Mouse (Mus musculus) erythroblast, embryonic 14.5 days (primary cell): Measurements from ENCODE around the gene Zfp1. TPM values are rescaled to one million over a fixed set of nuclear protein-coding genes. Genes with fewer than 3 reads are reported as not detected.

Experiments used
- H3K27me3 ChIP-seq: 2 replicates; pipeline ENCODE4 v1.6.1; 2012; ENCODE audit warnings: inconsistent platforms; ENCODE audit not compliant: control insufficient read depth
- H3K36me3 ChIP-seq: 2 replicates; pipeline ENCODE4 v1.6.1; 2012; ENCODE audit warnings: mild to moderate bottlenecking, inconsistent platforms; ENCODE audit not compliant: control insufficient read depth
- H3K4me1 ChIP-seq: 2 replicates; pipeline ENCODE4 v1.6.1; 2012; ENCODE audit warnings: inconsistent platforms; ENCODE audit not compliant: control insufficient read depth
- H3K4me3 ChIP-seq: replicated peaks from 2 replicates; pipeline ENCODE3; 2012; ENCODE audit warnings: moderate library complexity, mild to moderate bottlenecking, inconsistent platforms
- H3K9me3 ChIP-seq: 2 replicates; pipeline ENCODE4 v1.6.1; 2012; ENCODE audit warnings: low read length, inconsistent platforms, mixed read lengths; ENCODE audit not compliant: control insufficient read depth
- GATA1 ChIP-seq: IDR thresholded peaks from 2 replicates; pipeline ENCODE4 v1.6.1; 2012; ENCODE audit warnings: low read length, inconsistent platforms, mixed read lengths
- TAL1 ChIP-seq: IDR thresholded peaks from 3 replicates; pipeline ENCODE4 v1.6.1; 2012; ENCODE audit warnings: low read length, inconsistent platforms, mixed read lengths
- polyA plus RNA-seq: library from polyadenylated mRNA; stranded (reverse); fragments of >175 nt; gene quantifications from 2 replicates; pipeline ENCODE4 v1.2.3, GENCODE M21; 2012

Gene Zfp1
- polyA plus RNA-seq, 1 experiment = 0.17 TPM

DNA sequence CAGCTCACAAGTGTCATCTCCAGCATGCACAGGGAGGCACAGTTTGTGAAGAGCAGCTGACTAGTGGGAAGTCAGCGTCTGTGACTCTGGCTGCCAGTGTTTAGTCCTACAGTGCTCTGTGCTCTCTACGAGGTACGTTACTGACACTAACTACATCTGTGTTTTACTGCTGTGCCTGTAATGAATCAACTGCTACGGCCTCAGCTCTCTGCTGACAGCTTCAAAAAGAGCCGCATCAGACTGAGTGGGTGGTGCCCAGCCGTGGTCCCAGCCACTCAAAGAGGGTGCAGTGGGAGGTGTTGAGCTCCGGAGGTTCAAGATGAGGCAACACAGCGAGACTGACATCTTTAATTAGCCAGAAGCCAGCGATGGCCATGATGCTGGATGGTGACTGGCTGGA lies 68.9 kb downstream of the Zfp1 start:
- Histone ChIP-seq H3K9me3 (no peaks in the 10 kb centered on the region), H3K36me3 (peaks cover 15% of the 10 kb centered on the region; the same call in 1 of the 2 replicates), H3K4me1 (peaks cover 5% of the 10 kb centered on the region), H3K27me3 (no peaks in the 10 kb centered on the region), H3K4me3 (no peak overlapping the region)
- TF ChIP-seq TAL1 (no peak), GATA1 (no peak)

DNA sequence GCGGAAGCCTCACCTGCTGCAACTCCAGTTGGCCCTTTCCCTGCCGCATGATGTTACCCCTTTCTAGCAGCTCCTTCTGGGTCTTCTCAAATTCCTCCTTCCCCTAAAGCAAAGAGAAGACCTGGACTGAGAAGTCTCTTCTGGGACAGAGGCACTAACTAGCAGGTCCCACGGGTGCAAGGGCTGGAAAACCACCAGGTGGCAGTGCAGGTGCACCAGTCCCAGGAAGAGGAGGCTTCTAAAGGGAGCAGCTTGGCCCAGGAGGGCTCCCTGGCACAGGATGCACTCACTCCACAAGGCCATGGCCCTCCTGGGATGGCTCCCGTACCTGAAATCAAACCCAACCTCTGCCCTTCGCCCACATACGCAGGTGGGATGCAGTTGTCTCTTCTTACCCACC lies 69.4 kb downstream of the Zfp1 start:
- Histone ChIP-seq H3K9me3 (no peaks in the 10 kb centered on the region), H3K4me3 (no peak overlapping the region), H3K4me1 (peaks cover 10% of the 10 kb centered on the region), H3K36me3 (peaks cover 15% of the 10 kb centered on the region; the same call in 1 of the 2 replicates), H3K27me3 (no peaks in the 10 kb centered on the region)
- TF ChIP-seq GATA1 (no peak), TAL1 (no peak)

DNA sequence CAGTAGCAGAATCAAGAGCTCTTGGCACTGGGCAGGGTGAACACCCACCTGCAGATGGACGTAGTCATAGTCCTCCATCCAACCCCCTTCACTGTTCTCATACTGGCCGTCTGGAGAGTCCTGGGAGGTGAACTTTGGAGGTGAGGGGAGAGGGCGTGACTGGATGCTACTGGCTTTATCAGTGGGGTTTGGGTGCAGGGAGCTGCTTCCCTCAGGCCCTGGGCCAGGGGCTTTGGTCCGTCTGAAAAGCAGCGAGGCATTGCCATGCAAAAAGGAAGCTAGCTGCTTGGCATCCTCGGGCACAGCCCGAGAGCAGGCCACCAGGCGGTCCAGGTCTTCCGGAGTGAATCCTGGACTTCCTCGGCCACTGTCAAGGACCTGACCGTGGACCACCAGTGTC lies 70.1 kb downstream of the Zfp1 start:
- Histone ChIP-seq H3K36me3 (peaks cover 15% of the 10 kb centered on the region; the same call in 1 of the 2 replicates), H3K4me1 (peaks cover 16% of the 10 kb centered on the region), H3K27me3 (no peaks in the 10 kb centered on the region), H3K4me3 (no peak overlapping the region), H3K9me3 (no peaks in the 10 kb centered on the region)
- TF ChIP-seq TAL1 = no peak
- no peak for TF ChIP-seq GATA1

DNA sequence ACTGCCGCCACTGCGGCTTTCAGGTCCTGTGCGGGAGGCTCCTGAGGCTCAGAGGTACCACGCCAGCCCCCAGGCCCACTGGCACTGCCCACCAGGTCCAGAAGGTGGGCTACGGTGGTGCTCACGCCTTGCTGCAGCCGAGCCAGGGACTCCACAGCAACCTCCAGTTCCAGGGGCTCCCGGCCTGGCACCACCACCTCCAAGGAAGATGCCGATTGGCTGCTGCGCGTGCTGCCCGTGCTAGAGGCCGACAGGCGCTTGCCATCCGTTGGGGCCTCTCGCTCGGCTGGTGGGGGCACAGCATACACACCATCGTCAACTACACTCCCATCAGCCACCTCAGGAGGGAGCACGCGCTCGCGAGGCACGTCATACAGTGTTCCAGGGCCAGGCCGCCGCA lies 70.6 kb downstream of the Zfp1 start:
- H3K4me3 ChIP-seq = no peak overlapping the region
- TF ChIP-seq TAL1 = no peak
- TF ChIP-seq GATA1 = no peak
- no peaks in the 10 kb centered on the region for H3K9me3 ChIP-seq
- peaks cover 15% of the 10 kb centered on the region; the same call in 1 of the 2 replicates for H3K36me3 ChIP-seq
- peaks cover 16% of the 10 kb centered on the region for H3K4me1 ChIP-seq
- no peaks in the 10 kb centered on the region for H3K27me3 ChIP-seq

DNA sequence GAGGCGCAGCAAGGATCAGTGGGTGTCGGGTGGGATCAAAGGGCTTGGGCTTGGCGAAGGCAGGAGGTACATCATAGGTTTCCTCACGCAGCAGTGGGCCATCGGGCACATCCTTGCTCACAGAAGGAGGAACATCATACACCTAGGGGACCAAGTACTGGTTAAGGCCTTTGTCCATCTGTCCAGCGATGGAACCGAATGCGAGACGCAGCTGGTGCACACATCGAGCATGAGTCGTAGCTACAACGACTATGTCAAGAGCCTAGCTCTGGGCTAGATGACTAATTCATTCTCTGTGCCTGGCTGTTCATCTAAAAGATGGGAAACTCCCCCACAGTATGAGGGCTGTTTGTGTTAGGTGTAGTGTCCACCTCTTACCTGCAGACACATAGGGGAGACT lies 71.1 kb downstream of the Zfp1 start:
- Histone ChIP-seq H3K9me3 (no peaks in the 10 kb centered on the region), H3K36me3 (peaks cover 15% of the 10 kb centered on the region; the same call in 1 of the 2 replicates), H3K4me1 (peaks cover 16% of the 10 kb centered on the region), H3K27me3 (no peaks in the 10 kb centered on the region), H3K4me3 (no peak overlapping the region)
- no peak for TF ChIP-seq GATA1
- no peak for TF ChIP-seq TAL1

DNA sequence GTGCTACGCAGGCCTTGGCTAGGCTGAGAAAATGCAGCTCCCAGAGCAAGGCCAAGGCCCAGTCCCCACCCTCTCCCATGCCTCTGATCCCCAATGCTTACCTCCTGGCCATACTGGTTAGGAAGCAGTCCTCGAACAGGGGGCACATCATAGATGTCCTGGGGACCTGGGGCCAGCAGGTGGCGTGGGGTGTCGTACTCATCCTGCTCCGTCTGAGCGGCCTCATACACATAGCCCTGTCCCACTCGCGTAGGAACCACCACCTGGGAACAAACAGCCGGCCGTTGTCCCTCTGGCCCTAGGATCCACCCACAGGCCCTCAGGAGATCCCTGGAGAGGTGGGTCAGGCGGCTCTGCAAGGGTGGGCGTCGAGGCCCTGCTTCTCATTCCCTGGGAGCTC lies 72.3 kb downstream of the Zfp1 start:
- Histone ChIP-seq H3K9me3 (no peaks in the 10 kb centered on the region), H3K27me3 (no peaks in the 10 kb centered on the region), H3K36me3 (peaks cover 19% of the 10 kb centered on the region; the same call in 1 of the 2 replicates), H3K4me1 (peaks cover 16% of the 10 kb centered on the region), H3K4me3 (no peak overlapping the region)
- TF ChIP-seq TAL1 = no peak
- TF ChIP-seq GATA1 = no peak

DNA sequence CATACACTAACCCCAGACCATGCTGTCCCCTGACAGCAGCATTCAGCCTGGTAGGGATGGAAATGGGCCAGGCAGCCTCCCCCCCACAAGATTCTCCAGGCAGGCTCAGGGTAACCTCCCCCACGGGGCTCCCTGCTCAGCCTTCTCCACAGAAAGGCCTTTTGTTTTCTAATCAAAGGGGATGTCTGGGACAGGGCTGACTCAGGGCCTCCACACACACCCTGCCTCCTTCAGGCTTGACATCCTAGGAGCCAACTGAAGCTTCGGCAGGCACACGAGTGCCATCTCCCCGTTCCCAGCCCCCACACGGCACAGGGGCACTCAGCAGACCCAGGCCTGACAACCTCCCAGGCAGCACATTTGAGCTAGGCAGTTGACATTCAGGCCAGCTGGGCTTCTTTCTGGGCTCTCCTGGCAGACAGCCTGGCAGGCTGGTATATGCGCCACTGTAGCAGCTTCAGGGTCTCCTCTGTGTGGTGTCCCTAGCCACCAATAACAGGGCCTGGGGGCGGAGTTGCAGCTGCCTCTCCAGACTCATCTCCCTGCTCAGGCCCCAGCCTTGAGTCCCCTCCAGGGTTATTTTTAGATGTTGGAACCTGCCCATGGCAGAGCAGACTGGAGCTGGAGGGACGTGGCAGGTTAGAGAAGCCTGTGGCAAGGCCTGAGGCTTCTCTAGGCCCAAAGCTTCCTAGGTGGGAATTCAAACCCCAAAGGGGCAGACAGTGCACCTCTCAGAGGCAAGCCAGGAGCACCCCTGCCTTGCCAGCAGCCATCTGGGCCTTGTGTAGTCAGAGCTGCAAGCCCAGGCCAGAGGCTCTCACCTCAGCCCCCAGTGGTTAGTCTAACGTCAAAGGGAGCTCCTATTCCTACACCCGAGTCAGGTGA lies 73.6 kb downstream of the Zfp1 start:
- Histone ChIP-seq H3K27me3 (no peaks in the 10 kb centered on the region), H3K4me1 (peaks cover 16% of the 10 kb centered on the region), H3K9me3 (no peaks in the 10 kb centered on the region), H3K36me3 (peaks cover 17% of the 10 kb centered on the region; the same call in 1 of the 2 replicates), H3K4me3 (no peak overlapping the region)
- TF ChIP-seq GATA1 = no peak
- no peak for TF ChIP-seq TAL1

DNA sequence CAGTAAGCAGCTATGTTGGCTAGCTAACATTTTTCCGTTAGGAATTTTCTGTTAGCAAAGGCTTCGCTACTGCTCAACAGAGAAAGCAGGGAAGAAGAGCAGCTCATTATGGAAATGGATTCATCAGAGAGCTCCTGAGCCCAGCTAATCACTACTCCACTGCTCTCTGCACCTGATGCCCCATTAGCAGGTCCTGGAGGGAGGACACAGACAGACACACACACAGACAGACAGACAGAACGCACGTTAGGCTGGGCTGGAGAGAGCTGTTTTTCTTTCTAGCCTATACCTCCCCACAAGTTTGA lies 74.2 kb downstream of the Zfp1 start:
- no peak for TF ChIP-seq TAL1
- no peak for TF ChIP-seq GATA1
- H3K27me3 ChIP-seq = no peaks in the 10 kb centered on the region

DNA sequence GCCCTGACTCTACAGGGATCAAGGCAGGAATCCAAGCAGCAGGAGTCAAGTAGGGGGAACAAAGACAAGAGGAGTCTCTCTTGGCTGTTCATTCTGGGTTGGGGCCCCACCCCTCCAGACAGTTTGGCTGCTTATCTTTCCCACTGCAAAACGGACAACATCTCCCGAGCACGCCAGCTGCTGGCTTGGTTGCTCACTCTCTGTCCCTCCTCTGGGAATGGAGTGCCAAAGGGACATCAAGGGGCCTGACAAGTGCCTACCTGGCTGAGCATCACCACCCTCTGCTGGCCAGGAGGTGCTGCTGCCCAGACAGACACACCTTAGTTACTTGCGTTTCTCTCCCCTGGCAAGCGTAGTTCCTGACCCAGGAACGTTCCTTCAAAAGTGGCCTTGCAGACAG lies 74.7 kb downstream of the Zfp1 start:
- Histone ChIP-seq H3K9me3 (no peaks in the 10 kb centered on the region), H3K4me1 (peaks cover 16% of the 10 kb centered on the region)

More for the DNA sequence above, 74.2 kb downstream of the Zfp1 start:
- H3K36me3 ChIP-seq = peaks cover 17% of the 10 kb centered on the region; the same call in 1 of the 2 replicates
- H3K4me1 ChIP-seq = peaks cover 16% of the 10 kb centered on the region
- no peak overlapping the region for H3K4me3 ChIP-seq
- H3K9me3 ChIP-seq = no peaks in the 10 kb centered on the region

DNA sequence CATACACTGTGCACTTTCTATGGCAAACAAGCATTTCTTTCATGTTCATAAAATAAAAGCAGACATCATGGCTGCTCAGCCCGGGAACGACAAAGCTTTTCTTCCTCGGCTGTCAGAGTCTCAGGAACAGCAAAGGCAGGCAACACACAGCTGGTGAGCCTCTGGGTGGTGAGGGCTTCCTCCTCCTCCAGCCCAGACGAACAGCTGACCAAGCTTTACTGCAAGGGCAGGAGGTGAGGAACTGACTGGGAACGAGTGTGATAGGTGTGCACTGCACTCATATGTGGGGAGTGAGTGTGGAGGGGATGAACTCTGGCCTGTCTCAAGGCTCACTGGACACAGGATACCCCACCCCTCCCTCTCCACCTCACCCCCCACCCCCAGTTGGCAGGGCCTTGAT lies 75.7 kb downstream of the Zfp1 start:
- Histone ChIP-seq H3K9me3 (no peaks in the 10 kb centered on the region), H3K36me3 (peaks cover 13% of the 10 kb centered on the region; the same call in 1 of the 2 replicates), H3K27me3 (no peaks in the 10 kb centered on the region), H3K4me3 (no peak overlapping the region), H3K4me1 (peaks cover 16% of the 10 kb centered on the region)
- no peak for TF ChIP-seq GATA1
- no peak for TF ChIP-seq TAL1

More for the DNA sequence above, 74.7 kb downstream of the Zfp1 start:
- Histone ChIP-seq H3K36me3 (peaks cover 17% of the 10 kb centered on the region; the same call in 1 of the 2 replicates), H3K4me3 (no peak overlapping the region), H3K27me3 (no peaks in the 10 kb centered on the region)
- no peak for TF ChIP-seq TAL1
- TF ChIP-seq GATA1 = no peak
